In the genomic region with DNA sequence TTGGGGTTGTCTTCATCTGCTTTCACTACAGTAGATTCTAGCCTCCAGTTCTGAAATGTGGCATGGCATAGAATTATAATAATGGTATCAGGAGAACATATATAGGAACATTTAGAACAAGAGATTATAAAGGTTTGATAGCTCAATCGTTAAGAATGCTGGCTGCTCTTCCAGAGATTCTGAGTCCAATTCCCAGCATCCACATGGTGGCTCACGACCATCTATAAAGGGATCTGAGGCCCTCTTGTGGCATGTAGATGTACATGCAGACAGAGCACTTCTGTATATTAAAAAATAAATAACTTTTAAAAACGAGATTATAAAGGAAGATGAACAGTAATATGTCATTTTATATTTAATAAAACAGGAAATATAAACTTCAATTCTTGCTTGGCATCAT, we compare ENCODE assay signal across 14 mouse cellular contexts. TPM values are rescaled to one million over a fixed set of nuclear protein-coding genes. Genes with fewer than 3 reads are reported as not detected.
DNase-seq lines count a peak whose midpoint lies in the region; ATAC-seq and TF ChIP-seq lines count a peak whose summit lies in the region.
"Had no signal": no experiment of that assay in that cellular context is flagged by ENCODE, and none has a peak within 500 bp of the region (broad histone marks: within the 10 kb centered on the region; RNA-seq: fewer than 3 reads in every experiment).

No protein-coding gene starts in this region.

- intact Hi-C loops in left cerebral cortex, adult 2 months (cut with DNase I), result no loop called here
- intact Hi-C loops in left cerebral cortex, postnatal 14 days (cut with DNase I), result no loop called here

- H3K4me1 ChIP-seq in forebrain, embryonic 14.5 days (ENCODE audit: control insufficient read depth, insufficient read depth, low read length), result no peaks in the 10 kb centered on the region
- H3K4me1 ChIP-seq: embryonic facial prominence, embryonic 13.5 days; hindbrain, embryonic 15.5 days; midbrain, embryonic 12.5 days had no signal

- H3K4me2 ChIP-seq in forebrain, embryonic 14.5 days (ENCODE audit: low read length), result no peak overlapping the region
- H3K4me2 ChIP-seq: embryonic facial prominence, embryonic 13.5 days; heart, embryonic 11.5 days; hindbrain, embryonic 15.5 days; limb, embryonic 13.5 days; midbrain, embryonic 12.5 days had no signal

- H3K9ac ChIP-seq in forebrain, embryonic 14.5 days (ENCODE audit: low read length), result no peak overlapping the region
- H3K9ac ChIP-seq: embryonic facial prominence, embryonic 13.5 days; hindbrain, embryonic 15.5 days; limb, embryonic 13.5 days; midbrain, embryonic 12.5 days had no signal

- ATAC-seq in granulocyte monocyte progenitor cell, adult 5-6 weeks (replicated peaks; ENCODE audit: poor library complexity, severe bottlenecking), result peak; percentile 71
- ATAC-seq in forebrain, embryonic 14.5 days, result no peak

- peaks cover 4% of the 10 kb centered on the region; the same call in 1 of the 2 replicates for H3K9me3 ChIP-seq in forebrain, embryonic 14.5 days (replicated peaks; ENCODE audit: control insufficient read depth, low read length)
- H3K9me3 ChIP-seq: embryonic facial prominence, embryonic 13.5 days; hindbrain, embryonic 15.5 days; limb, embryonic 13.5 days; midbrain, embryonic 12.5 days had no signal

- WGBS in forebrain, embryonic 14.5 days, result 50% methylated on average over 3 of the region's 3 CpGs

- peak; percentile 36 for TF ChIP-seq CTCF in left cerebral cortex, adult 2 months (IDR thresholded peaks at IDR 0.05)

- no peaks in the 10 kb centered on the region for H3K27me3 ChIP-seq in forebrain, embryonic 14.5 days (replicated peaks; ENCODE audit: control insufficient read depth, insufficient read depth, low read length)
- H3K27me3 ChIP-seq: embryonic facial prominence, embryonic 13.5 days; hindbrain, embryonic 15.5 days; limb, embryonic 13.5 days; midbrain, embryonic 12.5 days had no signal

- H3K4me3 ChIP-seq in left cerebral cortex, adult 2 months, result no peak overlapping the region
- H3K4me3 ChIP-seq in forebrain, embryonic 14.5 days (ENCODE audit: low read depth, low read length), result no peak overlapping the region
- H3K4me3 ChIP-seq: embryonic facial prominence, embryonic 13.5 days; hindbrain, embryonic 15.5 days; limb, embryonic 13.5 days; midbrain, embryonic 12.5 days had no signal

- no peak for DNase-seq in left cerebral cortex, adult 2 months (ENCODE audit: extremely low spot score in 1 of 2, low spot score in 2 of 2)
- DNase-seq in left cerebral cortex, postnatal 14 days (ENCODE audit: low spot score in 2 of 2), result no peak
- DNase-seq in CD4-positive helper T cell, adult 2 months (ENCODE audit: low read depth, low spot score), result peak; percentile 13
- DNase-seq in ES-CJ7 (ENCODE audit: low read depth, low spot score), result peak; percentile 51
- no peak for DNase-seq in heart, adult 8-10 months (ENCODE audit: low spot score)
- no peak for DNase-seq in forebrain, embryonic 14.5 days (ENCODE audit: low spot score)
- no peak for DNase-seq in layer of hippocampus, postnatal 25 days (ENCODE audit: extremely low spot score in 1 of 2, low spot score in 1 of 2)
- DNase-seq: thymus, postnatal 25 days had no signal

- H3K27ac ChIP-seq in left cerebral cortex, adult 2 months, result no peak overlapping the region
- no peak overlapping the region for H3K27ac ChIP-seq in forebrain, embryonic 14.5 days (ENCODE audit: low read depth, low read length)
- H3K27ac ChIP-seq: embryonic facial prominence, embryonic 13.5 days; hindbrain, embryonic 15.5 days; limb, embryonic 13.5 days; midbrain, embryonic 12.5 days had no signal

- H3K36me3 ChIP-seq in forebrain, embryonic 14.5 days (ENCODE audit: control insufficient read depth, insufficient read depth, low read length), result no peaks in the 10 kb centered on the region
- H3K36me3 ChIP-seq: embryonic facial prominence, embryonic 13.5 days; hindbrain, embryonic 15.5 days; midbrain, embryonic 12.5 days had no signal

RNA-seq across cellular contexts. Expression of a gene that starts 19.2 kb away (rescaled TPM):
- total RNA-seq in left cerebral cortex, adult 2 months (2021), result 10 to 100 TPM in 1 of 2 experiments, 1 to 10 TPM in 1; 9.5 to 10.1 TPM
- 10 to 100 TPM in 1 of 2 experiments, 1 to 10 TPM in 1; 9.0 to 11.3 TPM for total RNA-seq in left cerebral cortex, postnatal 14 days (2021)
- 62.9 and 70.4 TPM in 2 replicates for total RNA-seq in granulocyte monocyte progenitor cell, adult 5-6 weeks (2014; fragmentation: Nextera tagmentation)
- 40.3 and 46.4 TPM in 2 replicates for total RNA-seq in granulocyte monocyte progenitor cell, adult 5-6 weeks (2017)
- 10 to 100 TPM in 2 of 4 experiments, 1 to 10 TPM in 2; 6.4 to 11.4 (median 9.2) TPM for total RNA-seq in heart, adult 8-10 months (2022)
- polyA plus RNA-seq in forebrain, embryonic 14.5 days (2014; fragmentation: Nextera tagmentation; extraction: Ambion mirVana), result 14.5 and 17.0 TPM in 2 replicates
- 1 to 10 TPM; 7.3 to 9.8 TPM for total RNA-seq in layer of hippocampus, postnatal 25 days (2021)

RNA-seq across cellular contexts. Expression of a gene that starts 19.4 kb away (rescaled TPM):
- under 1 TPM; 0.42 to 0.88 TPM for total RNA-seq in left cerebral cortex, adult 2 months (2021)
- under 1 TPM; 0.68 to 0.87 TPM for total RNA-seq in left cerebral cortex, postnatal 14 days (2021)
- total RNA-seq in granulocyte monocyte progenitor cell, adult 5-6 weeks (2014; fragmentation: Nextera tagmentation), result 7.9 and 19.5 TPM in 2 replicates
- total RNA-seq in granulocyte monocyte progenitor cell, adult 5-6 weeks (2017), result 10.9 and 13.7 TPM in 2 replicates
- total RNA-seq in heart, adult 8-10 months (2022), result under 1 TPM; 0.16 to 0.41 (median 0.33) TPM
- polyA plus RNA-seq in forebrain, embryonic 14.5 days (2014; fragmentation: Nextera tagmentation; extraction: Ambion mirVana), result 9.5 and 10.9 TPM in 2 replicates
- under 1 TPM; 0.57 to 0.73 TPM for total RNA-seq in layer of hippocampus, postnatal 25 days (2021)

Comparison
In these comparisons a context has a peak if more than half of its experiments do, and no peak if none do; other contexts are left out.
1. DNase-seq: peak in CD4-positive helper T cell, adult 2 months (single experiment) and ES-CJ7 (single experiment); none in left cerebral cortex, adult 2 months (0 of 2), left cerebral cortex, postnatal 14 days (0 of 2), heart, adult 8-10 months (single experiment), forebrain, embryonic 14.5 days (single experiment) and layer of hippocampus, postnatal 25 days (0 of 2).
2. RNA of a gene that starts 19.4 kb away (total RNA-seq): 7.9 to 19.5 TPM in granulocyte monocyte progenitor cell, adult 5-6 weeks; 0.42 to 0.88 TPM in left cerebral cortex, adult 2 months, 0.68 to 0.87 TPM in left cerebral cortex, postnatal 14 days, 0.57 to 0.73 TPM in layer of hippocampus, postnatal 25 days and 0.16 to 0.41 TPM in heart, adult 8-10 months; every median in the first group is over 4 times any median in the second.